Comparison of ENCODE assay signal across 11 mouse cellular contexts in the genomic region with DNA sequence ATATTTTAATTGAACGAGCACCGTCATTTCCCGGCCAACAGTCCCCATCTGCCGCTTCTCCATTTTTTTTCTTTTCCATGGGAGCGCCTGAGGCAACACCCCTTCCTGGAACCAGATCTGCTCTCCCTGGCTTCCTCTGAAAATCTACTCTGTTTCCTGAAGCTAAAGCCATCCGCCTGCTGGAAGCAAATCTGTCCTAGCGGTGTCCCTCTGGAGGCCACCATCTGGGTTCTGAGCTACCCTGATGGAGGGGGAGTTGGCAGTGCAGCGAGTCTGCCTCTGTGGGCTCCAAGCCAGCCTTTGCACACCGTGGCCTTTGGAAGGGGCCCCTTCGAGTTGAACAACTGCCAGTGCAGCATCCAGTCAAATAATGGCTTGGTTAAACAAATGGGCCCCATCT.
DNase-seq lines count a peak whose midpoint lies in the region; ATAC-seq and TF ChIP-seq lines count a peak whose summit lies in the region.
"Had no signal": no experiment of that assay in that cellular context is flagged by ENCODE, and none has a peak within 500 bp of the region (broad histone marks: within the 10 kb centered on the region; RNA-seq: fewer than 3 reads in every experiment).

No protein-coding gene starts in this region.

- TF ChIP-seq CTCF in left cerebral cortex, adult 2 months (IDR thresholded peaks at IDR 0.05): no peak; the same call in 1 of the 2 replicates
- no peak for TF ChIP-seq CTCF in lung, adult 2 months (IDR thresholded peaks at IDR 0.05; ENCODE audit: insufficient read depth, low read length)
- no peak for TF ChIP-seq CTCF in lung, postnatal 0 days (IDR thresholded peaks at IDR 0.05)

- no peak for TF ChIP-seq EP300 in lung, postnatal 0 days (IDR thresholded peaks at IDR 0.05)

- H3K27me3 ChIP-seq in lung, postnatal 0 days (replicated peaks; ENCODE audit: insufficient read depth, low read length): no peaks in the 10 kb centered on the region

- H3K9me3 ChIP-seq in lung, postnatal 0 days (ENCODE audit: low read length): no peaks in the 10 kb centered on the region
- H3K9me3 ChIP-seq: limb, embryonic 10.5 days had no signal

- intact Hi-C loops in left cerebral cortex, adult 2 months (cut with DNase I): loop anchor here (10.0 kb wide), 2 partner anchors 277 to 437 kb away; a partner anchor contains a TSS

- no peak overlapping the region for H3K4me2 ChIP-seq in lung, postnatal 0 days (replicated peaks; ENCODE audit: low read depth, low read length)

- no peak for ATAC-seq in lung, postnatal 0 days

- no peak overlapping the region; the same call in 1 of the 2 replicates for H3K27ac ChIP-seq in left cerebral cortex, adult 2 months
- H3K27ac ChIP-seq in lung, postnatal 0 days (ENCODE audit: low read length): no peak overlapping the region
- H3K27ac ChIP-seq: limb, embryonic 10.5 days had no signal

- H3K4me3 ChIP-seq in left cerebral cortex, adult 2 months: no peak overlapping the region
- H3K4me3 ChIP-seq in lung, adult 2 months (replicated peaks; ENCODE audit: extremely low read depth, low read depth, low read length): no peak overlapping the region
- H3K4me3 ChIP-seq in lung, postnatal 0 days (ENCODE audit: low read depth, low read length): no peak overlapping the region
- H3K4me3 ChIP-seq: limb, embryonic 10.5 days had no signal

- H3K36me3 ChIP-seq in lung, postnatal 0 days (ENCODE audit: insufficient read depth, low read length): no peaks in the 10 kb centered on the region
- H3K36me3 ChIP-seq: limb, embryonic 10.5 days had no signal

- DNase-seq in retina, postnatal 1 day: peak; percentile 34
- DNase-seq in retina, embryonic 14.5 days (ENCODE audit: low spot score): no peak
- peak; percentile 43 to 85 for DNase-seq in cerebellum, postnatal 4 days (ENCODE audit: low spot score in 2 of 2)
- peak; percentile 15 to 16 for DNase-seq in left cerebral cortex, adult 2 months (ENCODE audit: extremely low spot score in 1 of 2, low spot score in 2 of 2)
- no peak for DNase-seq in lung, adult 2 months
- DNase-seq in lung, postnatal 0 days (ENCODE audit: low spot score): no peak
- no peak for DNase-seq in adrenal gland, adult (ENCODE audit: inconsistent age in 2 of 2, low spot score in 1 of 2)
- DNase-seq: gastrocnemius, postnatal 14 days; heart, postnatal 4 days; lung, postnatal 14 days had no signal

- no peak for TF ChIP-seq POLR2A in lung, adult 2 months (IDR thresholded peaks at IDR 0.05; ENCODE audit: borderline replicate concordance, extremely low read depth, low read depth, low read length)

- no peaks in the 10 kb centered on the region for H3K4me1 ChIP-seq in lung, adult 2 months (ENCODE audit: control insufficient read depth, insufficient read depth, low read length)
- no peaks in the 10 kb centered on the region for H3K4me1 ChIP-seq in lung, postnatal 0 days (ENCODE audit: insufficient read depth, low read depth, low read length)
- H3K4me1 ChIP-seq: limb, embryonic 10.5 days had no signal

- H3K9ac ChIP-seq in lung, postnatal 0 days (replicated peaks; ENCODE audit: low read depth): no peak overlapping the region

- WGBS in lung, adult 2 months: 71% methylated on average over 10 of the region's 10 CpGs
- WGBS in lung, postnatal 0 days: 76% methylated on average over 10 of the region's 10 CpGs

Comparison
In these comparisons a context has a peak if more than half of its experiments do, and no peak if none do; other contexts are left out.
1. DNase-seq: peak in retina, postnatal 1 day (single experiment), cerebellum, postnatal 4 days (2 of 2) and left cerebral cortex, adult 2 months (2 of 2); none in retina, embryonic 14.5 days (single experiment), lung, adult 2 months (single experiment), lung, postnatal 0 days (single experiment) and adrenal gland, adult (0 of 2).